Mouse (Mus musculus): ENCODE measurements around the gene H2-M10.2. TPM values are rescaled to one million over a fixed set of nuclear protein-coding genes. Genes with fewer than 3 reads are reported as not detected.
A peak's percentile ranks its signal among the peaks of the same experiment; 100 is the strongest.

H2-M10.2 gene
- not detected in 2 replicates for polyA plus RNA-seq (2012; rRNA removed)

DNA sequence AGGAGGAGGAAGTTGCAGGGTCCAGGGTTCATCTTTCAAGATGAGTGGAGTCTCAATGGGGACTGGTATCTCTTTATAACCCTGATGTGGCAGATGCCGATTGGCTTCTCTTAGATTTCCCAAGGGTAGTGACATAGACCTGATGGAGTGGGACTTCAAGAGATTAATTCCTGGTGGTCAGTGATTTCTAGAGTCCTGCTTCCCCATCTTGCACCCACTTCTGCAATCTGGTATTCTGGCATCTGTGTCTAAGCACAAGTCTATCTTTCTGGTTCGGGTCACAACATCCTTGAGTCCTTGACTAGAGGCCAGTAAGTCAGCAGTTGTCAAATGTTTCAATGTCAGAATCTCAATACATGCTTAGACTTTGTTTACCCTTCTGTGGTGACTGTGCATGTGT is at the start of gene H2-M10.2:
H2-M10.2 (minus strand) TSS at position 101 of the 400 bp plus-strand sequence.
- DNase-seq (ENCODE audit: extremely low spot score in 1 of 2, low spot score in 1 of 2) = no peak

DNA sequence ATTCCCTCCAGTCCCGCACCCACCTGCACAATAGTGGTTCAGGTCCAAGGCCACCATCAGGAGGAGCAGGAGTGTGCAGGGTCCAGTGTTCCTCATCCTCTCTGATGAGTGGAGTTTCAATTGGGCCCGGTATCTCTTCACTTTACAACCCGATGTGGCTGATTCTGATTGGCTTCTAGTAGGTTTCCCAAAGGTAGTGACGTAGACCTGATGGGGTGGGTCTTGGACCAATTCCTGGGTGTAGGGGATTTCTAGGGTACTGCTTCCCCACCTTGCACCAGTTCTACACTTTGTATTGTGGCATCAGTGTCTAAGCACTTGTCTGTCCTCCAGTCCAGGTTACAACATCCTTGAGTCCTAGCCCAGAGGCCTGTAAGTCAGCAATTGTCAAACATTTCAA is 39.8 kb upstream of the H2-M10.2 start, which contains the start of gene H2-M10.1:
H2-M10.1 (minus strand) TSS at position 101 of the 400 bp plus-strand sequence.
- no peak for DNase-seq (ENCODE audit: extremely low spot score in 1 of 2, low spot score in 1 of 2)

- DNase-seq (ENCODE audit: extremely low spot score in 1 of 2, low spot score in 1 of 2) = no peak
Measured at GRCm38 (mm10) chr17:36315689-36316253, 29.5 kb upstream of the H2-M10.2 start.

GRCm38 (mm10) chr17:36315041-36315688 is 28.9 kb upstream of the H2-M10.2 start:
- peak; percentile 60 to 84 for DNase-seq (ENCODE audit: extremely low spot score in 1 of 2, low spot score in 1 of 2)

DNA sequence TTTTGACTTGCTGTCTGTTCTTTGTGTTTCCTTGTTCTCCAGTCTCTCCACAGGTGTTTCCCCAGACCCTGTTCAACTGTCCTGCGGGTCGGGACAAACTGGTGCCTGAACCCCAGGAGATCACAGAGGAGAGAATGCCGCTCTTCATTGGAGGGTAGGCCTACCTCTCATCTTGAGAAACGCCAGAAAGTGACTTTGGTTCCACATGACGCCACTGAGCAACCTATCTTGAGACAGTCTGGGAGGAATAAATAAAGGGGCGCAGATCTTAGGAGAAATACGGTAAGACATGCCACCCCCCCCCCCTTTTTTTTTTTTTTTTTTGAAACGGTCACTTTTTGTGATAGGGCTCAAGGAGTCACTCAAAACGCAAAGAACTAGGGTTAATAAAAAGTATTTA is 28.2 kb upstream of the H2-M10.2 start:
- peak; percentile 27 to 37 for DNase-seq (ENCODE audit: extremely low spot score in 1 of 2, low spot score in 1 of 2)

DNA sequence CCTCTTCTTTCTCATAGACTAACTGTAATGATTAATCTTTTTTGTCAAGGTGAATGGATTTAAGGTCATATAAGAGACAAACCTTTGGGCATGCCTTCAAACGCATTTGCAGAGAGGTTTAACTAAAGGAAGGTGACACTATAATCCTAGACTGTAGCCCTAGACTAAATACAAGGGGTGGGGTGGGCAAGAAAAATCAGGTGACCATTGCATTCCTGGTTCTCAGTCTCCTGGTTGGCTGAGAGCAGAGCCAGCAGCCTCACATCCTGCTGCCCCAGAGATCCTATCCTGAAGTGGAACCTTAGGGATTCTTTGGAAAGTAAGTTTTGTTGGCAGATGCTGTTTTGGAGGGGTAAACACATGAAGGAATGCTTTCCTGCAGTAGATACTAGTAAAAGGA is 23.0 kb upstream of the H2-M10.2 start:
- no peak for DNase-seq (ENCODE audit: extremely low spot score in 1 of 2, low spot score in 1 of 2)

DNA sequence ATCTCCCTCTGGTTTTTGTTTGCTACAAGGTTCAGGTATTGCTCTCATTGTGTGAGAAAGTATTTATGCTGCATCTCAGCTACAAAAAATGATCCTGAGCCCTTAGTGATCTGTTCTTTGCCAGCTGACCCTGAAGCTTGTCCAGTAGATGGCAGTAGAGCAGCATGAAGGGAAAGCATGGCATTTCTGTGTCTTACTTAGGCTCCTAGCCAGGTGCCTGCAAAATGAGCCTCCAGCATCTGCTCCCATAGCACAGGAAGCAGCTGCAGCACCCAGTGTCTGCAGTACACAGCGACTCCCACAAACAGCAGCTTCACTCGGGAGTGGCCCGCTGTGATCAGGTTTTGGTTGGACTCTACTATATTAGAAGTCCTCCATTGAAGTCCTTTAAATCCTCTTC is 22.6 kb upstream of the H2-M10.2 start:
- DNase-seq (ENCODE audit: extremely low spot score in 1 of 2, low spot score in 1 of 2) = peak; percentile 72 to 92

GRCm38 (mm10) chr17:36281521-36282245 is 4.6 kb downstream of the H2-M10.2 start:
- DNase-seq (ENCODE audit: extremely low spot score in 1 of 2, low spot score in 1 of 2) = no peak

GRCm38 (mm10) chr17:36274776-36275175 is 11.5 kb downstream of the H2-M10.2 start:
- no peak for DNase-seq (ENCODE audit: extremely low spot score in 1 of 2, low spot score in 1 of 2)

DNA sequence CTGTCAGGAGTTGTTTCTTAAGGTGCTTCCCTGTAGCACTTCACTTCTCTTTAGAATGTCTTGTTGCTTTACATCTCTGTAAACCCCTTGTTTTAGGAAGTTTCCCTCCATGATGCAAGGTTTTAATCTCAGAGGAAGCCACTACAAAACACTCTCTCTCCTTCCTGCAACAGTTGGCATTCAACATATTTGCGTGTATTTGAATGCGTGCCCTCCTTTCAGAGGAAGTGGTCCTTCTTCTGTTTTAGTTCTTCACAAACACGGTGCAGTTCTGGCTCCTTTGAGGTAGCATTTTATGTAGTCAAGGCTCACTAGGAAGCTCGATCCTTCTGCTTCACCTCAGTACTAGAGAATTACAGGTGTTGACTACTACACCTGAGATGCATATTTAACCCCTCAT is 12.5 kb downstream of the H2-M10.2 start:
- DNase-seq (ENCODE audit: extremely low spot score in 1 of 2, low spot score in 1 of 2) = no peak

DNA sequence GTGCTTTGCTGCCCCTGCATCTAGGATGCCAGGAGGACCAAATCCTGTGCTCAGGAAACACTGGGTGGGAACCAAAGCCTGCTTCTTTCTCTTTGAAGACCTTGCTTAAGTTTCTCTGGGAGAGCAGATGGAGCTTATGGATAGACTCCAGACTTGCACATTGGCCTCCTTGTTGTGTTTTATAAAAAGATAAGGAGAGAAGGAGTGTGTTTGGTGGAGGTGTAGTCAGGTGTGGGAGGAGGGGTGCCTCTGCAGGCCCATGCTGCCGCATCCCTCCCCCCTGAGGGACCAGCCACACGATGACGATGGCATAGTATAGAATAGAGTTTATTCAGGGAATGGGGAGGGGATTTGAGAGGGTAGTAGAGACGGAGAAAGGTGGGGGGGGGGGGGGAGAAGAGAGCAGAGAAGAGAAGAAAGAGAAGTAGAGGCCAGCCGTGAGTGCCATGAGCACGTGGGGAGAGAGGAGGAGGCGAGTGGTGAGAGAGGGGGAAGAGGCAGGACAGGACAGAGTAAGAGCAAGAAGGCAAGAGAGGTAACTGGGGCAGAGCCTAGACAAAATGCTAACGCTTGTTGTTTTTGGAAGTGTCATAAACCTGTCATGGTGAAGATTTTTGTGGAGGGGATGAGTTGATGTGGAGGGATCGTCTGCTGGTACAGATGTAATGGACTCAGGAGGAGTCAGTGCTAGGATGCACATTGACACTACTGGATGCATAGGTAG is 13.5 kb downstream of the H2-M10.2 start:
- DNase-seq (ENCODE audit: extremely low spot score in 1 of 2, low spot score in 1 of 2) = no peak

GRCm38 (mm10) chr17:36271586-36272256 is 14.6 kb downstream of the H2-M10.2 start, which contains the start of gene Trim39:
TSS of gene Trim39 (minus strand) at chr17:36272247.
- peak; percentile 66 to 83 for DNase-seq (ENCODE audit: extremely low spot score in 1 of 2, low spot score in 1 of 2)

GRCm38 (mm10) chr17:36270956-36271585 is 15.2 kb downstream of the H2-M10.2 start:
- peak; percentile 70 to 86 for DNase-seq (ENCODE audit: extremely low spot score in 1 of 2, low spot score in 1 of 2)

DNA sequence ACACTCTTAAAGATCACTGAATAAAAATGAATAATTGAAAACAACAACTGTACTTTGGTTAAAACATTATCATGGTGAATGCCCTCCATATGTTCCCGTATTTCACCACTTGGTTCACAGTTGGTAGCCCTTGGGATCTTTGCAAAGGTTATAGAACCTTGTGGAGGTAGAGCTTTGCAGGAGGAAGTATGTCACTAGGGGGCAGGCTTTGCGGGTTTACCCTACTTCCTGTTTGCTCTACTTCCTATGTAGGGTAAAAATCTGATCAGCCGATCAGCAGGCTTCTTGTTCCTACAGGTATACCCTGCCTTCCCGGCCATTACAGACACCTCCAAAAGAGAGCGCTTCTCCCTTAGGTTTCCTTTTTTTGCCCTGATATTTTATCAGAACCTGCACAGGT is 20.5 kb downstream of the H2-M10.2 start:
- peak in 1 of 2 experiments; percentile 34 for DNase-seq (ENCODE audit: extremely low spot score in 1 of 2, low spot score in 1 of 2)

- no peak for DNase-seq (ENCODE audit: extremely low spot score in 1 of 2, low spot score in 1 of 2)
Measured at GRCm38 (mm10) chr17:36264273-36264925, 21.9 kb downstream of the H2-M10.2 start.

GRCm38 (mm10) chr17:36261511-36262166 is 24.7 kb downstream of the H2-M10.2 start:
- no peak for DNase-seq (ENCODE audit: extremely low spot score in 1 of 2, low spot score in 1 of 2)

- no peak for DNase-seq (ENCODE audit: extremely low spot score in 1 of 2, low spot score in 1 of 2)
Measured at GRCm38 (mm10) chr17:36257969-36258368, 28.3 kb downstream of the H2-M10.2 start, which contains the start of gene Rpp21. TSS of gene Rpp21 (minus strand) at chr17:36258069.

- DNase-seq (ENCODE audit: extremely low spot score in 1 of 2, low spot score in 1 of 2) = peak; percentile 46 to 85
Measured at GRCm38 (mm10) chr17:36257241-36257947, 28.9 kb downstream of the H2-M10.2 start.

All from frontal cortex, adult 2 months (tissue).